Mouse (Mus musculus): ENCODE measurements around the gene Sub1. TPM values are rescaled to one million over a fixed set of nuclear protein-coding genes. Genes with fewer than 3 reads are reported as not detected.

Sub1 gene
- polyA plus RNA-seq, 1 experiment from 2014 or later: 873 TPM

DNA sequence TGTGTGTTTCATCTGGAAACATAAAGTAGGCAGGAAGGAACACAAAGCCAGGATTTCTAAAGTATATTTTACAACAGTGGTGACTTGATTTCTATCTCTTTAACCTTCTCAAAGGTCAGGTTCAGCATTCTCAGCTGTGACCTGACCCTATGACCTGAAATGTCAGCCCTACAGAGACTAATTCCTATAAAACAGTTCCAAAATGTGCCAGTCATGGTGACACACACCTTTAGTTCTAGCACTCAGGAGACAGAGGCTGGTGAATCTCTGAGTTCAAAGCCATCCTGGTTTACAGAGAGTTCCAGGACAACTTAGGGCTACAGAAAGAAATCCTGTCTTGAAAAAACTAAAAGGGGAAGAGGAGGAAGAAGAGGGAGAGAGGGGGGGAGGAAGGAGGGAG lies 36.4 kb upstream of the Sub1 start:
- H3K27me3 ChIP-seq (ENCODE audit: control insufficient read depth, insufficient read depth, low read length): no peaks in the 10 kb centered on the region
- no peaks in the 10 kb centered on the region for H3K36me3 ChIP-seq (replicated peaks; ENCODE audit: control insufficient read depth, insufficient read depth, low read depth, low read length)
- ATAC-seq (replicated peaks; ENCODE audit: insufficient number of reproducible peaks, low FRiP score, low TSS enrichment, low read depth) (no peak), DNase-seq (ENCODE audit: low spot score) (no peak)
- H3K9ac ChIP-seq (replicated peaks; ENCODE audit: low read length): no peak overlapping the region
- H3K9me3 ChIP-seq (replicated peaks; ENCODE audit: control insufficient read depth, low read length): no peaks in the 10 kb centered on the region
- no peaks in the 10 kb centered on the region for H3K4me1 ChIP-seq (ENCODE audit: control insufficient read depth, insufficient read depth, low read length)
- no peak overlapping the region for H3K27ac ChIP-seq (replicated peaks; ENCODE audit: low read depth, low read length)
- no peak overlapping the region for H3K4me2 ChIP-seq (ENCODE audit: low read depth, low read length)
- no peak overlapping the region for H3K4me3 ChIP-seq (ENCODE audit: low read depth, low read length)

GRCm38 (mm10) chr15:12032512-12032911 lies 35.7 kb upstream of the Sub1 start:
- no peaks in the 10 kb centered on the region for H3K36me3 ChIP-seq (replicated peaks; ENCODE audit: control insufficient read depth, insufficient read depth, low read depth, low read length)
- no peak overlapping the region for H3K4me2 ChIP-seq (ENCODE audit: low read depth, low read length)
- ATAC-seq (replicated peaks; ENCODE audit: insufficient number of reproducible peaks, low FRiP score, low TSS enrichment, low read depth): no peak
- WGBS: 84% methylated on average over 3 of the region's 3 CpGs
- H3K4me1 ChIP-seq (ENCODE audit: control insufficient read depth, insufficient read depth, low read length): no peaks in the 10 kb centered on the region
- H3K9me3 ChIP-seq (replicated peaks; ENCODE audit: control insufficient read depth, low read length): no peaks in the 10 kb centered on the region
- no peak overlapping the region for H3K27ac ChIP-seq (replicated peaks; ENCODE audit: low read depth, low read length)
- no peak overlapping the region for H3K4me3 ChIP-seq (ENCODE audit: low read depth, low read length)
- no peaks in the 10 kb centered on the region for H3K27me3 ChIP-seq (ENCODE audit: control insufficient read depth, insufficient read depth, low read length)
- DNase-seq (ENCODE audit: low spot score): no peak
- no peak overlapping the region for H3K9ac ChIP-seq (replicated peaks; ENCODE audit: low read length)

DNA sequence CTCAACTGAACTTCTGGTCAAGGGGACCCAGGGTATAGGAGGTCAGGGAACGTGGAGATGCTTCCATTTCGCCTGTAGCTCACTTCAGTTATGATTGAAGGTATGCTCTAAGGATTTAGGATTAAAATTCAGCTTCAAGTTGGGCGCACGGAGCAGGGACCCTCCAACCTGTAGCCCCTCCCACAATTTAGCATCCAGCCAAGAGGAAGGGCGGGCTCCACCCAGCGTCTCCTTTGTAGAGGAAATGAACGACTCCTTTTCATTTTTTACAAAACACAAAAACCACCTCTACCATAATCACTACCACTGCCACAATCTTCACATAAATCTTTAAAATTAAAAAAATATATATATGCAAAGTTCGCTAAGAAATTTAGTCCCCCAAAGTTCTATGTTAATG lies 35.1 kb upstream of the Sub1 start:
- WGBS: 91% methylated on average over 8 of the region's 8 CpGs
- ATAC-seq (replicated peaks; ENCODE audit: insufficient number of reproducible peaks, low FRiP score, low TSS enrichment, low read depth) (no peak), DNase-seq (ENCODE audit: low spot score) (no peak)
- no peaks in the 10 kb centered on the region for H3K36me3 ChIP-seq (replicated peaks; ENCODE audit: control insufficient read depth, insufficient read depth, low read depth, low read length)
- no peak overlapping the region for H3K4me3 ChIP-seq (ENCODE audit: low read depth, low read length)
- H3K27ac ChIP-seq (replicated peaks; ENCODE audit: low read depth, low read length): no peak overlapping the region
- H3K9ac ChIP-seq (replicated peaks; ENCODE audit: low read length): no peak overlapping the region
- H3K27me3 ChIP-seq (ENCODE audit: control insufficient read depth, insufficient read depth, low read length): no peaks in the 10 kb centered on the region
- H3K4me2 ChIP-seq (ENCODE audit: low read depth, low read length): no peak overlapping the region
- no peaks in the 10 kb centered on the region for H3K4me1 ChIP-seq (ENCODE audit: control insufficient read depth, insufficient read depth, low read length)
- H3K9me3 ChIP-seq (replicated peaks; ENCODE audit: control insufficient read depth, low read length): no peaks in the 10 kb centered on the region

DNA sequence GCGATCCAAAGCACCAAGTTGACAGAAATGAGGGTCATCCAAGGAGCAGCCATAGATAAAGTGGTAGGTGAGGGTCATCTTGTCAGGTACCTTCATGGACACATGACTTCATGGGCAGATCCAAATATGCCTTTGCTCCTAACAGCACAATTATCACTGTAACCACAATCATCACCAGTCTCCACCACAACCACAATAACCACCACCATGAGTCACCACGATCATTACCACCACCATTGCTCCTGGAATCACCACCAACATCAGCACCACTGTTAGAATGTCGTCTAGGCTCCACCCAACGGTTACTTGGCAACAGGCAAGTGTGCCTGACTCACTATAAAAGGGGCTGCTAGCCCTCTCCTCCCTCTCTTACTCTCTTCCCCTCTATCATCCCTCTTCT lies 33.4 kb upstream of the Sub1 start:
- Histone ChIP-seq H3K9ac (replicated peaks; ENCODE audit: low read length) (no peak overlapping the region), H3K4me2 (ENCODE audit: low read depth, low read length) (no peak overlapping the region), H3K4me3 (ENCODE audit: low read depth, low read length) (no peak overlapping the region), H3K27ac (replicated peaks; ENCODE audit: low read depth, low read length) (no peak overlapping the region), H3K9me3 (replicated peaks; ENCODE audit: control insufficient read depth, low read length) (no peaks in the 10 kb centered on the region), H3K36me3 (replicated peaks; ENCODE audit: control insufficient read depth, insufficient read depth, low read depth, low read length) (no peaks in the 10 kb centered on the region), H3K4me1 (ENCODE audit: control insufficient read depth, insufficient read depth, low read length) (no peaks in the 10 kb centered on the region), H3K27me3 (ENCODE audit: control insufficient read depth, insufficient read depth, low read length) (no peaks in the 10 kb centered on the region)
- WGBS: 77% methylated on average over 4 of the region's 4 CpGs
- ATAC-seq (replicated peaks; ENCODE audit: insufficient number of reproducible peaks, low FRiP score, low TSS enrichment, low read depth) (no peak), DNase-seq (ENCODE audit: low spot score) (no peak)

DNA sequence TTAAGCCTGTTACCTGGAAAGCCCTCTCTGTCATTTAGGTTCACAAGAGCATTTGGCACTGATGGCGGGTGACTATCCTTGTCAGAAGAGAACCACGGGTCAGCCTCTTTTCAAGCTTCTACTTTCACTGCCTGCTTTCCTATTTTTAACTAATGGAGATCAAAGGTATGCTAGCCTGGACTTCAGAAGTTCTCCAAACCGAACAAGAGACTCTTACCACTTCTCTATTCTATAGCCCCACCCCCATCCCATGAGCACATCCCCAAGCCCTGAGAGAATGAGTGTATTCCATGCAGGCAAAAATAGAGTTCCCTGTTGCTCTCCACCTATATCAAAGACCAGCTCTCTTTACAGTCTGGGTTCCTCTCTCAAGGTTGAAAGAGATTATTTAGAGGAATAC lies 31.0 kb upstream of the Sub1 start:
- no peaks in the 10 kb centered on the region for H3K9me3 ChIP-seq (replicated peaks; ENCODE audit: control insufficient read depth, low read length)
- no peaks in the 10 kb centered on the region for H3K36me3 ChIP-seq (replicated peaks; ENCODE audit: control insufficient read depth, insufficient read depth, low read depth, low read length)
- no peaks in the 10 kb centered on the region for H3K4me1 ChIP-seq (ENCODE audit: control insufficient read depth, insufficient read depth, low read length)
- no peak overlapping the region for H3K4me3 ChIP-seq (ENCODE audit: low read depth, low read length)
- no peaks in the 10 kb centered on the region for H3K27me3 ChIP-seq (ENCODE audit: control insufficient read depth, insufficient read depth, low read length)
- ATAC-seq (replicated peaks; ENCODE audit: insufficient number of reproducible peaks, low FRiP score, low TSS enrichment, low read depth): no peak
- H3K4me2 ChIP-seq (ENCODE audit: low read depth, low read length): no peak overlapping the region
- H3K9ac ChIP-seq (replicated peaks; ENCODE audit: low read length): no peak overlapping the region
- 74% methylated on average over 3 of the region's 3 CpGs for WGBS
- H3K27ac ChIP-seq (replicated peaks; ENCODE audit: low read depth, low read length): no peak overlapping the region
- no peak for DNase-seq (ENCODE audit: low spot score)

DNA sequence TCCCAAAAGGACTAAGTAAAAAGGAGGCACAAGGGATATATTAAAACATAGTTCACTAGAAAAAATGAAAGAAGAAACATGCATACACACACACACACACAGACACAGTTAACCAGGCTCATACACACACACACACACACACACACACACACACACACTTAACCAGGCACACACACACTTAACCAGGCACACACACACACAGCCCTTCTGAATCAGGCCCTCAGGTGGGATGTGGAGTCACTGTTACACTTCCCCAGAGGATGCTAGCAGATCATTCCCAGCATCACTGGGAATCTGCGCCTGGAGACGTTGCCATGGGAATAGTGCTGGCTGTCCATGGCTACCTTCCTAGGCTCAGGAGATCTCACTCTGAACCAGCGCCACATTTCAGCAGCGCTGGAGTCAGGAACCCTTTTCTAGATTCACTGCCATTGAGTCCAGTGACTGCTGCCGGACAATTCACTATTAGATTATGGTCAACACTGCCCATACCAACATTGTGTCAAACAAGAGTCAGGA lies 30.2 kb upstream of the Sub1 start:
- 84% methylated on average over 5 of the region's 5 CpGs for WGBS
- DNase-seq (ENCODE audit: low spot score): no peak
- no peaks in the 10 kb centered on the region for H3K36me3 ChIP-seq (replicated peaks; ENCODE audit: control insufficient read depth, insufficient read depth, low read depth, low read length)
- no peak overlapping the region for H3K4me2 ChIP-seq (ENCODE audit: low read depth, low read length)
- H3K27ac ChIP-seq (replicated peaks; ENCODE audit: low read depth, low read length): no peak overlapping the region
- no peak for ATAC-seq (replicated peaks; ENCODE audit: insufficient number of reproducible peaks, low FRiP score, low TSS enrichment, low read depth)
- H3K9ac ChIP-seq (replicated peaks; ENCODE audit: low read length): no peak overlapping the region
- no peak overlapping the region for H3K4me3 ChIP-seq (ENCODE audit: low read depth, low read length)
- H3K4me1 ChIP-seq (ENCODE audit: control insufficient read depth, insufficient read depth, low read length): no peaks in the 10 kb centered on the region
- no peaks in the 10 kb centered on the region for H3K27me3 ChIP-seq (ENCODE audit: control insufficient read depth, insufficient read depth, low read length)
- no peaks in the 10 kb centered on the region for H3K9me3 ChIP-seq (replicated peaks; ENCODE audit: control insufficient read depth, low read length)

DNA sequence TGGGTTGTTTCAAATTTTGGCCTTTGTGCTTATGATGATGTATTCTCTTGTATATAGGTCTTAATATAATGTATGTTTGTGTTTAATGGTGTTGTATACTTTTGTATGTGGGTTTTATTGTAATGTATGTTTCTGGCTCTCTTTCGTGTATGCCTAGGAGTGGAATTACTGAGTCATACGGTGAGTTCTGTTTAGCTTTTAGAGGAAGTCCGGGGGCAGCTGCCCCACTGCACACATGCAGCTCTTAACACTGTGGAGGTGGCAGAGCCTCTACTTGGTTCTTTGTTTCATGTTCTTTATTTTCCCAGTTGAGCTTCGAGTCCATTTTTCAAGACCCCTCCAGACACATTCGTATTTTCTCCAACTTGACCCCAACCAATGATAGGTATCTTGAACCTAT lies 29.2 kb upstream of the Sub1 start:
- ATAC-seq (replicated peaks; ENCODE audit: insufficient number of reproducible peaks, low FRiP score, low TSS enrichment, low read depth): no peak
- H3K9me3 ChIP-seq (replicated peaks; ENCODE audit: control insufficient read depth, low read length): no peaks in the 10 kb centered on the region
- whole genome bisulfite sequencing: 76% methylated on average over 5 of the region's 5 CpGs
- DNase-seq (ENCODE audit: low spot score): no peak
- H3K27ac ChIP-seq (replicated peaks; ENCODE audit: low read depth, low read length): no peak overlapping the region
- no peak overlapping the region for H3K9ac ChIP-seq (replicated peaks; ENCODE audit: low read length)
- no peaks in the 10 kb centered on the region for H3K27me3 ChIP-seq (ENCODE audit: control insufficient read depth, insufficient read depth, low read length)
- no peak overlapping the region for H3K4me3 ChIP-seq (ENCODE audit: low read depth, low read length)
- no peaks in the 10 kb centered on the region for H3K36me3 ChIP-seq (replicated peaks; ENCODE audit: control insufficient read depth, insufficient read depth, low read depth, low read length)
- no peaks in the 10 kb centered on the region for H3K4me1 ChIP-seq (ENCODE audit: control insufficient read depth, insufficient read depth, low read length)
- no peak overlapping the region for H3K4me2 ChIP-seq (ENCODE audit: low read depth, low read length)

GRCm38 (mm10) chr15:12025341-12025740 lies 28.6 kb upstream of the Sub1 start:
- H3K9me3 ChIP-seq (replicated peaks; ENCODE audit: control insufficient read depth, low read length): no peaks in the 10 kb centered on the region
- H3K27me3 ChIP-seq (ENCODE audit: control insufficient read depth, insufficient read depth, low read length): no peaks in the 10 kb centered on the region
- no peaks in the 10 kb centered on the region for H3K36me3 ChIP-seq (replicated peaks; ENCODE audit: control insufficient read depth, insufficient read depth, low read depth, low read length)
- no peak overlapping the region for H3K4me2 ChIP-seq (ENCODE audit: low read depth, low read length)
- DNase-seq (ENCODE audit: low spot score) (no peak), ATAC-seq (replicated peaks; ENCODE audit: insufficient number of reproducible peaks, low FRiP score, low TSS enrichment, low read depth) (no peak)
- no peak overlapping the region for H3K4me3 ChIP-seq (ENCODE audit: low read depth, low read length)
- 83% methylated on average over 10 of the region's 10 CpGs for WGBS
- no peak overlapping the region for H3K27ac ChIP-seq (replicated peaks; ENCODE audit: low read depth, low read length)
- H3K4me1 ChIP-seq (ENCODE audit: control insufficient read depth, insufficient read depth, low read length): no peaks in the 10 kb centered on the region
- no peak overlapping the region for H3K9ac ChIP-seq (replicated peaks; ENCODE audit: low read length)
